Mouse (Mus musculus): Measurements from ENCODE around the gene Ovch2.
"Not testable (repeated sequence)": the region's sequence is repeated elsewhere in the genome, so short reads cannot be mapped to it uniquely, and the experiment has no call there.

- TF ChIP-seq MYOD1 (IDR thresholded peaks at IDR 0.05; ENCODE audit: control insufficient read depth in 1 of 3, insufficient read length in 2 of 3, low read depth in 2 of 3); POLR2A (IDR thresholded peaks at IDR 0.05; ENCODE audit: insufficient read length, low read depth); CEBPB (IDR thresholded peaks at IDR 0.05; ENCODE audit: insufficient read depth, poor library complexity, severe bottlenecking); POLR2AphosphoS2 (IDR thresholded peaks at IDR 0.05; ENCODE audit: insufficient read length, low read depth); TCF12 (IDR thresholded peaks at IDR 0.05; ENCODE audit: insufficient read depth, poor library complexity, severe bottlenecking); E2F4 (IDR thresholded peaks at IDR 0.05; ENCODE audit: insufficient read depth); TCF3 (IDR thresholded peaks at IDR 0.05; ENCODE audit: insufficient read length, low read depth); SRF (IDR thresholded peaks at IDR 0.05; ENCODE audit: control insufficient read depth, insufficient read length, low read depth); USF1 (IDR thresholded peaks at IDR 0.05; ENCODE audit: low read depth): not testable (repeated sequence)
Measured at GRCm38 (mm10) chr7:107825441-107825840, 24.4 kb upstream of the Ovch2 start, which contains the start of gene Olfr469.

Measured in myocyte (in vitro differentiated cells).